Mouse (Mus musculus) monocyte, adult 5-6 weeks (primary cell): Measurements from ENCODE around the gene Lao1. TPM values are rescaled to one million over a fixed set of nuclear protein-coding genes. Genes with fewer than 3 reads are reported as not detected.

Source experiments
- ATAC-seq: fragments of 153-309, 156-312 bp; replicated peaks from 2 replicates; pipeline ENCODE4 v1.8.0; 2017; ENCODE audit warnings: mild to moderate bottlenecking; ENCODE audit not compliant: low TSS enrichment, insufficient number of reproducible peaks, severe bottlenecking, poor library complexity, low FRiP score
- total RNA-seq: library from RNA; stranded (forward); fragments of 200-1000, 200-491, 200-594 nt; gene quantifications from 3 replicates; pipeline ENCODE4 v1.2.3, GENCODE M21; 2017

The Lao1 gene
- total RNA-seq, 1 experiment from 2014 or later = not detected

DNA sequence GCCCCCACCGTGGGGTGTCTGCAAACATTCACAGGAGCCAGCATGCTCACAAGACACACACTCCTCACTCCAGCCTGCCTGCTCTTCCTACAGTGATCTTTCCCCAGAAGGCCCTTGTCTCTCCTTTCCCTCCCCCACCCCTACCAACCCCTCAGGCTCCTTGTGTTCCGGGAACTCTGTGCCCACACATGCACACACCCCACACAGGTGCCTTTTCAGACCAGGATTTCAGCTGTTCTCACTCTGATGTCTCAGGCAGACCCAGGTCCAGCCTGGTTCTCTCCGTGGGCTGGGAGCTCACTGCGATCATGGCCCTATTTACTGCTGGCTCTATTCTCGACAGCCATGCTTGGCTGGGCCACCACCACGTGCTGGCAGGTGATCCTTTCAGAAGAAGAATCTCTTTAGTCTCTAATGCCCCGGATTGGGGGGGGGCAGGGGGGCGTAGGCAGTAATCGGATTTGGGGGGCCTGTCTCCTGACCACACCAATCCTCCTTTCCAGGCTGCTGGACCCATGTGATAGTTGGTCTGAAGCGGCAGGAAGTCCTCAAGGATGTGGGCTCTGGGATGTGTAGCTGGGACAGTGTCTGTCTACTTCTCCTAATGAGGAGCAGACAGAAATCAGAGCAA, 49.8 kb downstream of the Lao1 start:
- ATAC-seq = no peak

DNA sequence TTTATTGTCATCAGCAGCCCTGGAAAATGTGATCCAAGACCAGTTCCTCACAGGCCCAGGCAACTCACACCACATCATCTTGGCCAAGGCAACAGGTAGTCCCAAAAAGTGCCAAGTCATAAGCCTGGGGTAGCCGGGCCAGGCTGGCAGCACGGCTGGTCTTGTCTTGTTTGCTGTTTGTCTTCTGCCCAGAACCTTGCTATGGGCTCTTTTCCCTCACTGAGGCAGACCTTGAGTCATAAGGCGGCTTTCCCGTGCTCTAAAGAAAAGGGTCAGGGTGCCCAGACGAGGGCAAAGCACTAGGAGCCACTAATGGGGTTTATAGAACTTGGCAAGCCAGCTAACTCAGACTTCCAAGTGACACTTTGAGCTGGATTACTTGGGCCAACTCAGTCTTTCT, 51.7 kb downstream of the Lao1 start:
- no peak for ATAC-seq

DNA sequence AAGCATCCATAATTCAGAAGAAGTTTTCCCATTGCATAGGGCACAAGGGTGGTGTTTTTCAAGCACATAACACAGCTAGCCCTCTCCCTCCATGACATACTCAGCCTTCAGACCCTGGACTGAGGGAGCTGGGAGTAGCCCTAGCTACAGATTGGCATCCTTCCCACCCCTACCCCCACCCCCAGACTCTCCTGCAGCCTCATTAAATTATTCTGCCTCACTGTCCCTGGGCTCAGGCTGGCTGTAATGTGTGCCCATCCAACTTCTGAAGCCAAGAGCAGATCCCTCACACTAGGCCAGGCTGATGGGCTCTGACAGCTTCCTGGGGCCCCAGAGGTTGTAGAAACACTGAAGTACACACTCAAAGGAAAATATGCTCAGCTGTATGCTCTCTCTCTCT, 53.6 kb downstream of the Lao1 start:
- no peak for ATAC-seq

DNA sequence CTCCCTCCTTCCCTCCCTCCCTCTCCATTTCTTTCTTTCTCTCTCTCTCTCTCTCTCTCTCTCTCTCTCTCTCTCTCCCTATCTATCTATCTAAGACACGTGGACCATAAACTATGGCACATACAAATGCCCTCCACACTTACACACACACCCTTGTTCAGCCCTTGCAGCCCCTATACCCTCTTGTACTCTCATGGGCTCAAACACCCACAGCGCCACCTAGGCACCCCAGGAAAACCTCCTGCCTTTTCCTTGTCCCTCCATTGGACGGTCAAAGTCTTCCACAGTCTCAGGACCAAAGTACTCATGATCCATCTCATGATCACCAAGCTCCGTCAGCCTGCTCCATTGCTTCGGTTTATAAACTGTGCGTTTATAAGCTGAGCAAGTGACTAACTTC, 54.2 kb downstream of the Lao1 start:
- no peak for ATAC-seq

DNA sequence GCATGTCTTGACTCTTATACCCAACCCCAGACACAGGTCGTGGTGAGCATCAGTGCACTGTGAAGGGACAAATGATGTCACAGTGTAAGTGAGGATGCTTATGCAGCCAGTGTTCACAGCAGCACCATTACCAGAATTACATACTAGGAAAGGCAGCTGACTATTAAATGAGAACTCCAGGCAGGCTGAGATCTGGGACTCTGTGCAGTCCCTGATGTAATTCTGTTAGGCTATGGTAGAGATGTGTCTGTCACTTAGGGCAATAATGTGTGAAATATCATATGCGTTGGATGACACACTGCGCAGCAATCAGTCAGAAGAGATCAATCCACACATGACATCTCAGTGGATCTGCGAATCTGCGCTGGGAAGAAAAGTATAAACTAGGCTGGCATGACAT, 55.7 kb downstream of the Lao1 start:
- ATAC-seq = no peak

Other genes with a start within 250 kb of the Lao1 start
- gene Olfr1340, start 241.4 kb upstream of the Lao1 start, total RNA-seq = not detected in 3 replicates
- not detected in 3 replicates for gene Olfr1339, start 229.4 kb upstream of the Lao1 start, total RNA-seq
- gene Olfr1338, start 202.8 kb upstream of the Lao1 start, total RNA-seq = not detected in 3 replicates
- not detected in 3 replicates for gene Olfr1337, start 179.0 kb upstream of the Lao1 start, total RNA-seq
- not detected in 3 replicates for gene Olfr1335, start 151.6 kb upstream of the Lao1 start, total RNA-seq
- gene Olfr1333, start 125.3 kb upstream of the Lao1 start, total RNA-seq = not detected in 3 replicates
- gene Olfr1331, start 96.9 kb upstream of the Lao1 start, total RNA-seq = not detected in 3 replicates
- not detected in 3 replicates for gene Olfr1330, start 73.0 kb upstream of the Lao1 start, total RNA-seq
- not detected in 3 replicates for gene Olfr1329, start 44.1 kb upstream of the Lao1 start, total RNA-seq
- not detected in 3 replicates for gene Olfr1328, start 23.0 kb upstream of the Lao1 start, total RNA-seq
- gene Slc2a1, start 147.1 kb downstream of the Lao1 start, total RNA-seq = 25.2 to 35.8 TPM (median 30.1 TPM) in 3 replicates
- 6.1 to 7.5 TPM (median 6.9 TPM) in 3 replicates for gene Zfp691, start 212.6 kb downstream of the Lao1 start, total RNA-seq
- gene Ermap, start 228.4 kb downstream of the Lao1 start, total RNA-seq = 0.29 to 0.58 TPM in 2 of 3 replicates, not detected in the other
- 4.9 to 35.0 TPM (median 16.9 TPM) in 3 replicates for gene Svbp, start 233.7 kb downstream of the Lao1 start, total RNA-seq